Mouse (Mus musculus): ENCODE data around the gene Mindy4.

DNA sequence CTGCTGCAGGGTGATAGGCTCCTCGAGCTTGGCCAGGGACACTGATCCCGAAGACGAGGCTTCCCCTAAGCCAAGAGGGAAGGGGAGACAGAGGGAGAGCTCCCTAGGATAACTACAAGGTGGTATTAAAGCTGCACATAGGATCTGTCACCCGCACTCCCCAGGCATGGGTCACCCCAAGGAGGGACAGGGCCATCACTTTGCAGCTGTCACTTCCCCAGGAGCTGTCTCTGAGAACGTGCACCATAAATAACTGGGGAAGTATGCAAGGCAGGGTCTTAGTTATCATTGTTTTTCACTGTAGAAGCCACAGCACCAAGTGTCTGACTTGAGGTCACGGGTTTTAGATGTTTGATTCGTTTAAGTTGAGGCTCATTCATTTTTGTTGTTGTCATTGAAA, 78.5 kb downstream of the Mindy4 start:
- no peak for TF ChIP-seq KAT2A (IDR thresholded peaks at IDR 0.05; ENCODE audit: insufficient replicate concordance, low read length)
- no peak for TF ChIP-seq MYC (IDR thresholded peaks at IDR 0.05; ENCODE audit: low read depth, low read length)
- TF ChIP-seq CTCF (conservative IDR thresholded peaks at IDR 0.05 in 1 of 2, IDR thresholded peaks at IDR 0.05 in 1 of 2; ENCODE audit: low read depth in 2 of 2, low read length in 2 of 2) = no peak
- no peak for TF ChIP-seq EP300 (IDR thresholded peaks at IDR 0.05; ENCODE audit: low read length)
- TF ChIP-seq HCFC1 (IDR thresholded peaks at IDR 0.05; ENCODE audit: low read depth, low read length) = no peak
- no peak for TF ChIP-seq MAX (IDR thresholded peaks at IDR 0.05; ENCODE audit: low read length)
- TF ChIP-seq USF1 (IDR thresholded peaks at IDR 0.05; ENCODE audit: low read depth, low read length) = no peak
- TF ChIP-seq PAX5 (IDR thresholded peaks at IDR 0.05; ENCODE audit: low read length) = no peak
- no peak for TF ChIP-seq JUN (IDR thresholded peaks at IDR 0.05; ENCODE audit: insufficient read depth, low read depth, low read length)
- TF ChIP-seq POLR2A (IDR thresholded peaks at IDR 0.05; ENCODE audit: low read depth, low read length) = no peak
- TF ChIP-seq CHD1 (IDR thresholded peaks at IDR 0.05; ENCODE audit: low read depth, low read length) = no peak
- no peak for TF ChIP-seq SIN3A (IDR thresholded peaks at IDR 0.05; ENCODE audit: low read length)
- TF ChIP-seq RCOR1 (conservative IDR thresholded peaks at IDR 0.05; ENCODE audit: low read depth, low read length) = no peak
